Mouse (Mus musculus) CH12.LX (cell line): ENCODE data around the gene Ccdc157.

Source experiments
- CTCF ChIP-seq, 2 experiments: IDR thresholded peaks in 1 of 2; conservative IDR thresholded peaks in 1 of 2; 2 replicates each; pipeline ENCODE4 v1.5.1; 2011 to 2012; ENCODE audit warnings: low read depth in 2 of 2, low read length in 2 of 2, improper control_type of control experiment in 1 of 2, inconsistent platforms in 1 of 2, mild to moderate bottlenecking in 1 of 2, moderate library complexity in 1 of 2
- EP300 ChIP-seq: IDR thresholded peaks from 2 replicates; pipeline ENCODE4 v1.6.1; 2011; ENCODE audit warnings: low read length, improper control_type of control experiment
- HCFC1 ChIP-seq: IDR thresholded peaks from 2 replicates; pipeline ENCODE4 v1.6.1; 2012; ENCODE audit warnings: low read depth, mild to moderate bottlenecking, inconsistent platforms, low read length, improper control_type of control experiment
- KAT2A ChIP-seq: IDR thresholded peaks from 2 replicates; pipeline ENCODE4 v1.6.1; 2012; ENCODE audit warnings: low read length, improper control_type of control experiment, inconsistent platforms; ENCODE audit not compliant: insufficient replicate concordance
- MYC ChIP-seq: IDR thresholded peaks from 2 replicates; pipeline ENCODE4 v1.6.1; 2011; ENCODE audit warnings: low read depth, mild to moderate bottlenecking, improper control_type of control experiment, low read length
- NELFE ChIP-seq: IDR thresholded peaks from 2 replicates; pipeline ENCODE4 v1.6.1; 2011; ENCODE audit warnings: low read depth, low read length, improper control_type of control experiment
- POLR2A ChIP-seq: IDR thresholded peaks from 2 replicates; pipeline ENCODE4 v1.6.1; 2011; ENCODE audit warnings: low read depth, mild to moderate bottlenecking, improper control_type of control experiment, low read length
- RAD21 ChIP-seq: IDR thresholded peaks from 2 replicates; pipeline ENCODE4 v1.6.1; 2011; ENCODE audit warnings: low read depth, mild to moderate bottlenecking, low read length, improper control_type of control experiment, moderate library complexity

DNA sequence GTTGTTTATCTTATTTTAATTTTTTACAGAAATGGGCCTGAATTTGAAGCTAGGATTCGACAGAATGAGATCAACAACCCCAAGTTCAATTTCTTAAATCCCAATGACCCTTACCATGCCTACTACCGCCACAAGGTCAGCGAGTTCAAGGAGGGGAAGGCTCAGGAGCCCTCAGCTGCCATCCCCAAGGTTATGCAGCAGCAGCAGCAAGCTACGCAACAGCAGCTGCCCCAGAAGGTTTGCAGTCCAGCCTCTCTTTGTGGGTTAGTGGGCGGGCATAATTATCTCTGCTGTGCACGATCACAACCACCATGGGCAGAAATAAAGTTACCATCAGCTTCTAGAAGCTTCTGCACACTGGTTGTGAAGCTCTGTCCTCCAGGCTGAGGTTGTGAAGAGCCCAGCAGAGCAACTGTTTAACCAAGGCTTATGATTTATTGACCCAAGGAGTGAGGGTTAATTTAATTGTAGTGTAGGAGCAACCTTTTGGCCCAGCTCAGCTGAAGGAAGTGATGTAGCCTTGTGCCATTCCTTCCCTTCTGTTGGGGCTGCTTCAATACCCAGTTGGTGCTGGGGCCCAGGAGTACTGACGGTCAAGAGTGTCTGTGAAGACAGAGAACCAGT, 6.5 kb upstream of the Ccdc157 start:
- TF ChIP-seq NELFE (no peak), HCFC1 (no peak), POLR2A (no peak), MYC (no peak), EP300 (no peak), RAD21 (no peak), KAT2A (no peak), CTCF (conservative IDR thresholded peaks at IDR 0.05 in 1 of 2, IDR thresholded peaks at IDR 0.05 in 1 of 2; ENCODE audit: low read depth in 2 of 2, low read length in 2 of 2) (no peak)
